Mouse (Mus musculus): Measurements from ENCODE around the gene Cep55.

The Cep55 gene

DNA sequence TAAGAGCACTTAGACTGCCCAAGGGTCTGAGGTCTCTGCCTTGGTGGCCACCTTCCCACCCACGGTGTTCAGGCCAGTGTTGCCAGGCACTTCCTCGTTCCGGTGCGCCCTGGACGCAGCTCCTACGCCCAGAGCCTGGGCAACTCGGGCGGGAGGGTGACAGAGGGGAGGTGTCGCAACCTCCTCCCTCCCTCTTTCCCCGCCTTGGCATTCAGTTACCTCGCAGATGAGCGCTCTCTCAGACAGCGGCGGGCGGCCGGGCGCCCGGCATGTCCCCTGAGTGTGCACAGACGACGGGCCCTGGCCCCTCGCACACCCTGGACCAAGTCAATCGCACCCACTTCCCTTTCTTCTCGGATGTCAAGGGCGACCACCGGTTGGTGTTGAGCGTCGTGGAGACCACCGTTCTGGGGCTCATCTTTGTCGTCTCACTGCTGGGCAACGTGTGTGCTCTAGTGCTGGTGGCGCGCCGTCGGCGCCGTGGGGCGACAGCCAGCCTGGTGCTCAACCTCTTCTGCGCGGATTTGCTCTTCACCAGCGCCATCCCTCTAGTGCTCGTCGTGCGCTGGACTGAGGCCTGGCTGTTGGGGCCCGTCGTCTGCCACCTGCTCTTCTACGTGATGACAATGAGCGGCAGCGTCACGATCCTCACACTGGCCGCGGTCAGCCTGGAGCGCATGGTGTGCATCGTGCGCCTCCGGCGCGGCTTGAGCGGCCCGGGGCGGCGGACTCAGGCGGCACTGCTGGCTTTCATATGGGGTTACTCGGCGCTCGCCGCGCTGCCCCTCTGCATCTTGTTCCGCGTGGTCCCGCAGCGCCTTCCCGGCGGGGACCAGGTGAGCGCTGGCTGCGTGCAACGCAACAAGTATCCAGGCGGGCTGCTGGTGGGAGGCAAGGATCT, 42.3 kb downstream of the Cep55 start, which contains the start of gene Ffar4:
TSS of gene Ffar4 (plus strand) at position 214 of the 901 bp plus-strand sequence.
- peak; percentile 24 for DNase-seq (ENCODE audit: extremely low spot score)

DNA sequence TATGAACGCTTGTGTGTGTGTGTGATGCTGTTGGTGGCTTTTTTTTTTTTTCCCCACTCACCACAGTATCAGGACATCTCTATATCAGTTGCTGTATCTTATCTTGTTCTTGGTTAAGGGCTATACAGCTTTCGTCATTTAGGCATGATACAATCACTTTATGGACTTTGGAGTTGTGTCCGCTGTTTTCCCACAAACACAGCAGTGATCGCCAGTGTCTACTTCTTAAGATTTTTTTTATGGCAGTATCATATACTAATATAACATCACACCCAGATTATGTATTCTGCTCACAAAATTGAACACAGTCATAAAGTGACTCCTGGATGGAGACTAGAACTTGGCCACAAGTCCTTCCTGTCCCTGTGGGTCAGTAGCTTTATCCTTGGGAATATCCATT, 53.1 kb downstream of the Cep55 start:
- no peak for DNase-seq (ENCODE audit: extremely low spot score)

DNA sequence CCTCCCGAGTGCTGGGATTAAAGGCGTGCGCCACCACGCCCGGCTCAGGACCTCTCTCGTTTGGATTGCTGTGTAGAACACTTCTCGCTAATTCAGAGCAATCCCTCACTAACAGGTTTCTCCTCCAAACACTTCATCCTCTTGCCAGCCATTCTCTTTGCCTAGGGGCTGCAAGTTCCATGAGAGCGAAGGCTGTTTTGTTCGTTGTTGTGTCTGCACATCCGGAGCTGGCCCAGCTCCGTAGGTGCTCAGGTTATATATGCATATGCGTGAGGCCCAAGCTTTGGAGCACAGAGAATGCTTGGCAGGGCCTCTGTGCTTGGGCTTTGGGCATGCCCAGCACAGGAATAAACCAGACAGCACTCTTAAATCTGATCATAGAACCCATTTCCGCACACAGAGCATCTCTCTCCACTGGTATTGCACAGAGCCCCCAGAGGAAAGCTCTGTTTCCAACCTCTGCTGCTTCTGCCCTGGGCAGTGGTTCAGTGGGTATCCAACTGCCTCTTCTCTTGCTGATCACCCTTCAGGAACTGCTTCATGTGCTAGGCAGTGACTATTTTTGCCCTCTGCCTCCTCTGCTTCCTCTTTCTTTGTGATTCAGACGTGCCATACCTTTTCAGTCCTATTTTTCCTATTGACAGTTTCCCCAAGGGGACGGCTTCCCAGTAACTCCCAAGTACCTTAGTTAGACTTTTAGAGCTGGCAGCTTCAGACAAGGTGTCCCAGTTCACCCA, 54.9 kb downstream of the Cep55 start:
- DNase-seq (ENCODE audit: extremely low spot score), result no peak

DNA sequence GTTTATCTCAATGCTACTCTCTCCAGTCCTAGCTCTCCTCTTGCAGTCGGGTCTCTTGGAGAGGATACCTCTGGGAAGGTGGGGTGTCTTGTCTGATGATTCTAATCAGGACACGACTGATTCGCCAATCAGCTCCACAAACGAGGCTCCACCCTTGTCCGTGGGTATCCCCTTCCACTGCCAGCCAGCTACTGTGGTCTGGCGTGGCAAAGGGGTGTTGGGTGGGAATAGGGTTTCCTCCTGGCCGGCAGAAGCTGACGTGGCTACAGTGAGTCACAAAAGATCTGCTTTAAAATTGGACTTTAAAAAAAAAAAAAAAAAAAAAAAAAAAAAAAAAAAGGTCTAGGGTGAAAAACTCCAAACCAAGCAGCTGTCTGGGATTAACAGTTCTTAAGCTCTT, 56.2 kb downstream of the Cep55 start:
- DNase-seq (ENCODE audit: extremely low spot score), result no peak

DNA sequence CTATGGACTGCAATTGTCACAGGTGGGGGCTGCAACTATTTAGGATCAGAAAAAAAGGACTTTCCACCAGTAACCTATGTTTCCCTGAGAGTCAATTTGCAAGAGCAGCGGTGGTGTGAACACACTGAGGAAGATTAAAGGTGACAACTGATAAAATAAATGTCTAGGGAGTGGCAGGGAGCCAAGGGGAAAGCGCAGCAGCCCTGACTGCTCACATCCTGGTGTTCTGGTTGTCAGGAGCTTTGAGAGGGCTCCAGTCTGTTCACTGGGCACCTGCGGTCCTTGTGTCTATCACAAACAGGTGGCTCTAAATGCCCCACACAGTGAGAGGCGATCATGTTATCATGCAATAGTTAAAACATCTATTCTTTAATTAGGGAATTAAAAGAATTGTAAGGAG, 57.8 kb downstream of the Cep55 start:
- DNase-seq (ENCODE audit: extremely low spot score), result no peak

DNA sequence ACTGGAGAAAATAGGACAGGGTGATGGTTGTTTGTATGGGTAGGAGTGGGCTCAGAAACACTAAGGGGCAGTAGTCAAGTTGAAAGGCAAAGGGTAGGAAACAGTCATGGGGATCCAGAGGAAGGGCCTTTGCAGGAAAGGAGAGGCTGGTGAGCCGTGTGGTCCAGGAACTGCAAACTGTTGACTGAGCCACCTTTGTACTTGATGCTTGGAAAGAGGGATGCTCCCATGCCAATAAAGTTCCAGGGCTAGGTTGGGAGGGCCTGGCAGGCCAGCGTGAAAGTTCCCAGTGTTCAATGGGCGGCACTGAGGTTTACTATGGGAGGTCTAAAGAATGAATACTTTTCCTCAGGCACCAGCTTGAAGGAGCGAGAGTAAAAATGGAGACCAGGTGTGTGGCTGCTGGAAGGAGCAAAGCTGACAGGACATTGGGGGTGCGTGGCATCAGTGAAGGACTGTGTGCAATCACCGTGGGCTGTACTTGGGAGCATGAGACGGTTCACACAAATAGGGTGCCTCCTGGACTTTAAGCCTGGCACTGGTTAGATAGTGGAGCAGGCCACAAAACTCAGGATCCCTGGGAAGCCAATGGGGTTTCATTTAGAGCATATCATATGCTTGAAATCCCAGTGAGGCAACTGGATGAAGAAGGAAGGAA, 60.2 kb downstream of the Cep55 start:
- no peak for DNase-seq (ENCODE audit: extremely low spot score)

DNA sequence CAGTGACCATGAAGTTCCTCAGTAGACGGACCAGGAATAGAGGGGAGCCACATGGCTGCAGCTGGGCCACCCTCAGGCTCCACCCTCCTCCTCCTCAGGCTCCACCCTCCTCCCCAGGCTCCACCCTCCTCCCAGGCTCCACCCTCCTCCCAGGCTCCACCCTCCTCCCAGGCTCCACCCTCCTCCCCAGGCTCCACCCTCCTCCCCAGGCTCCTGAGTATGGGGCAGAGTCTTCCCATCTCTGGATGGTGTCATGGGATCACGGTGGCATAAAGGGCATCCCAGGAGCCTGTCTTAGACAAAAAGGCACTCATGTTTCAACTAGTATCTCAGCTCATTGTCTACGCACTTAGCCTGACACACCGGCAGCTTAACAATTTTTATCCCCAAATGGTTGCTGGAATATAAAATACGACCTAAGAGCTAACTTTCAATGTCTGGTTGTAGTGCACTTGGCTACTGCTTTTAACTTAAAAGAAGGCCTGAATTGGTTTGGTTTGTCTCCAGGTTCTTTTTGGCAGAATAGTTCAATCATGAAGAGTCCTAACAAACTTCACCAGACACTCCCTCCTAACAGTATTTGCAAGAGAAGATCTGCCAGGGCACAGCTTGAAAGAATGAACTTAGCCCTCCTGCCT, 65.4 kb downstream of the Cep55 start:
- no peak for DNase-seq (ENCODE audit: extremely low spot score)

DNA sequence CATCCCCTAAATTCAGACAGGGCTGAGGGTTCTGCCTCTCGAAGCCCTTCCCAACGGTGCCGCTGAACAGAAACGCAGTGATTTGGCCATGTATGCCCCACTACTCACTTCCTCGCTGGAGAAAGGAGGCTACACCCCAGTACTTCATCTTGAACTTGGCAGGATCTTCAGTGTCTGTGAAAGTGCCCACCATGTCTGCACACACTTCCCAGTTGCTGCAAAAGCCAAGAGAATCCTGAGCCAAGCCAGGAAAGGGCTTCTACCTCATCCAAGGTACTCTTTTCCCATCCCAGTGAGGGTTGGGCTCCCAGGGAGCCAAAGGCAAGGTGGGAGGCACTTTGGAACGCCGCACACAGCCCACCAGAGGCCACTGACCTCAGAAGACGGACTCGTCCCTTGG, 69.1 kb downstream of the Cep55 start:
- DNase-seq (ENCODE audit: extremely low spot score), result no peak
